Mouse (Mus musculus) hindlimb bud, embryonic 11.5 days (tissue): ENCODE results near the gene F8a.
"Not testable (repeated sequence)": the region's sequence is repeated elsewhere in the genome, so short reads cannot be mapped to it uniquely, and the experiment has no call there.

Experiments
- DNase-seq: peaks from one replicate; pipeline ENCODE4 v3.0.0-alpha.2; 2012; ENCODE audit warnings: low read depth, low spot score; ENCODE audit errors: extremely low spot score

F8a gene

DNA sequence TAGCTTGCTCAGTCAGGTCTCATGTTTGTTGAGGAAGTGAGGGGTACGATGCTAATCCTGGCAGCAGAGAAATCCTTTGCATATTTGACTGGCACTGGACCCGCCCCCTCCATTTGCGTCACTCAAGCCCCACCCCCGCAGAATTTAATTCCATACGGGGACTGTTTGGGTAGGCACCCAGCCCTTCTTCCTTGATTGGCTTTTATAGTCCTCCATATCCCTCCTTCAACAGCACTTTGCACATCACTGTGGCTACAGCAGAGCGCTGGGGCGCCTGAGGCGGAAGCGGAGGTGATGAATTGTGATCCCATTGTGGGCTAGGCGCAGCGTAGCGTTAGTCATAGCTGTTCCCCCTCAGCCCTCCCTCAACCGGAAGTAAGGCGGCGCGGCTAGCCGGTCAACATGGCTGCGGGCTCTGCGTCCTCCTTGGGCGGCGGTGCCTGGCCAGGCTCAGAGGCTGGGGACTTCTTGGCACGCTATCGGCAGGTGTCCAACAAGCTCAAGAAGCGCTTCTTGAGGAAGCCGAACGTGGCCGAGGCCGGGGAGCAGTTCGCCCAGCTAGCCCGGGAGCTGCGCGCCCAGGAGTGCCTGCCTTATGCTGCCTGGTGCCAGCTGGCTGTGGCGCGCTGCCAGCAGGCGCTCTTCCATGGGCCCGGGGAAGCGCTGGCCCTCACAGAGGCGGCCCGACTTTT lies at the start of gene F8a:
F8a (plus strand) TSS at position 378 of the 692 bp plus-strand sequence.
- DNase-seq, result no peak

DNA sequence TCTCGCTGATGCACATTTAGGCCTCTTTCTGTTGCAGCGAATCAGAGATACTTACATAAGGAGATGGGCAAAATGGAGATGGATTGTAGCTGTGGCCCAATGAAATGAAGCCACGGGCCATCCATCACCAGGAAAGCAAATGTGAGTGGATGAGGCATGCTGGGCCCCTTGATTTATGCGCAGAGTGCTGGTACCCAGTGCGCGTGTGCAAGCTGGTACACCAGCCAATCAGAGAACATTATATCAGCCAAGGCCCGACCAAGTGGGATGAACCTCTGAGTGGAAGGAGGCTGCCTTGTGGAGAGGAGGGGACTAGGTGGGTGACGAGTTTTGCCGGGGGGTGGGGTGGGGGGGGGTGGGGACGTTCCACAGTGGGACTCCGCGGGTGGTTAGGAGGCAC lies 36.2 kb upstream of the F8a start, which contains the start of gene Xlr3b:
Xlr3b (plus strand) TSS at position 274 of the 400 bp plus-strand sequence.
- DNase-seq, result not testable (repeated sequence)

DNA sequence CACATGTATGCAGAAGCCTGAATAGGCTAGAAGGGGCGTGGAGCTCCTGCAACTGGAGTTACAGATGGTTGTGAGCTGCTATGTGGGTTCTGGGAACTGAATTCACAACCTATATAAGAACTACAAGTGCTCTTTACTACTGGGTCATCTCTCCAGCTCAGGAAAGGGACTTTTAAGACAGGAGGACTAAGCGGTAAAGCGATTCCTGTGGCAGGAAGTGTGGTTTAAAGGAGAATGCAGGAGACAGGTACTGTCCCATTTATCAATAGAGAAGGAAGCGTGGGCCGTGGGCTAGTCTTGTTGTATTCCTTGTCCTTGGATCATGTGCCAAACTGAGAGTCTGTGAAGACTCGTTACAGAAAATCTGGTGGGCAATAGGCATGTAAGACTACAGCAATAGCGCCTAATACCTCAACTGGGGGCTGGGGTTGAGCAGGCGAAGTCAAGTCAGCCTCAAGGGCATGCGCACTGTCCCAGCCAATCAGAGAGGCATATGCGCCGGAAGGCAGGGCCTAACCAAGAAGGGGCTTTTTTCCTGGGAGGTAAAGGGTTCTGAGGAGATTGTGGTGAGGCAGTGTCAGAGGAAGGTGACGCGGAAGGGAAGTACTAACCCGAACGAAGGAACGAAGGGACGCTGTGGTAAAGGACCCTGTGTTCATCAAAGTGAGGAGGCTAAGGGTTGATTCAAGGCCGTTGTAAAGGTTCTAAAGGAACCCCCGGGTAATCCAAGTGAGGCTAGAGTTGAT lies 14.1 kb upstream of the F8a start, which contains the start of gene Xlr4b:
Xlr4b (plus strand) TSS at position 515 of the 746 bp plus-strand sequence.
- DNase-seq, result not testable (repeated sequence)

DNA sequence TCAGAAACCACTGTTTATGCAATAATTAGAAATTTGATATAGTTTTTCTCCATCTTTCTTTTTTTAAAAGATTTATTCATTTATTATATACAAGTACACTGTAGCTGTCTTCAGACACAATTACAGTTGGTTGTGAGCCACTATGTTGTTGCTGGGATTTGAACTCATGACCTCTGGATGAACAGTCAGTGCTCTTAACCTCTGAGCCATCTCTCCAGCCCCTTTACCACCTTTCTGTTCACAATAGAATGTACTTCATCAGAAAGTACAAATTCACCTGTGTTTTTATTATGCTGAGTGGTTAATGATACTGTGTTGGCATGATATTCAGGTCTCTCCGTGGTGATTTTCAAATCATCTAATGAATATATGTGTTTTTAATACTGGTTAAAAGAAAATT lies 2.7 kb upstream of the F8a start:
- no peak for DNase-seq

DNA sequence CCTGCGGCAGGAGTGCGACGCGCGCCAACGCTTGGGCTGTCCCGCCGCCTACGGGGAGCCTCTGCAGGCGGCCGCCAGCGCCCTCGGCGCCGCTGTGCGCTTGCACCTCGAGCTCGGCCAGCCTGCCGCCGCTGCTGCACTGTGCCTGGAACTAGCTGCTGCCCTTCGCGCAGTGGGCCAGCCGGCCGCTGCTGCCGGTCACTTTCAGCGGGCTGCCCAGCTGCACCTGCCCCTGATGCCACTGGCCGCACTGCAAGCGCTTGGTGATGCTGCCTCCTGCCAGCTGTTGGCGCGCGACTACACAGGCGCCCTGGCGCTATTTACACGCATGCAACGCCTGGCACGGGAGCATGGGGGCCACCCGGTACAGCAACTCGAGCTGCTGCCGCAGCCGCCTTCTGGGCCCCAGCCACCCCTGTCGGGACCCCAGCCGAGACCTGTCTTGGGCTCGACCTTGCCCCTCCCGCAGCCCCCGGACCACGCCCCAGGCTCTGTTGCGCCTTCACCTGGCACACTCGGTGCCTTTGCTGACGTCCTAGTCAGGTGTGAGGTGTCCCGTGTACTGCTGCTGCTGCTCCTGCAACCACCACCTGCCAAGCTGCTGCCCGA lies 619 bp downstream of the F8a start:
- DNase-seq, result no peak

DNA sequence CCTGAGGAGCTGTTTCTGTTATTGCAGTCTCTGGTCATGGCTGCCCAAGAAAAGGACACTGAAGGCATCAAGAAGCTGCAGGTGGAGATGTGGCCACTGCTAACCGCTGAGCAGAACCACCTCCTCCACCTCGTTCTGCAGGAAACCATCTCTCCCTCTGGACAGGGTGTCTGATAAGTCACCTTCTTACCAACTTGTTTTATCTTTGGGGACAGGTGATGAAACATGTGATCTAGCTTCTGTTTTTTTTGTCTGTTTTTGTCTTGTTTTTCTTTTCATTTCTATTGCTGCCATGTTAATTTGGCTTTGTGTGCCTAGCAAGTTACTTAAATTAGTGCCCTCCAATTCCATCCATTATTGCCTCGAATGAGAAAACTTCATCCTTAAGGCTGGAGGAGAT lies 1.2 kb downstream of the F8a start:
- no peak for DNase-seq

DNA sequence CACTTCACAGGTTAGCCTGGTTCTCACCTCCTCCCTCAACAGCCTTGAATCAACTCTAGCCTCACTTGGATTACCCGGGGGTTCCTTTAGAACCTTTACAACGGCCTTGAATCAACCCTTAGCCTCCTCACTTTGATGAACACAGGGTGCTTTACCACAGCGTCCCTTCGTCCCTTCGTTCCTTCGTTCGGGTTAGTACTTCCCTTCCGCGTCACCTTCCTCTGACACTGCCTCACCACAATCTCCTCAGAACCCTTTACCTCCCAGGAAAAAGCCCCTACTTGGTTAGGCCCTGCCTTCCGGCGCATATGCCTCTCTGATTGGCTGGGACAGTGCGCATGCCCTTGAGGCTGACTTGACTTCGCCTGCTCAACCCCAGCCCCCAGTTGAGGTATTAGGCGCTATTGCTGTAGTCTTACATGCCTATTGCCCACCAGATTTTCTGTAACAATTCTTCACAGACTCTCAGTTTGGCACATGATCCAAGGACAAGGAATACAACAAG lies 14.8 kb downstream of the F8a start, which contains the start of gene Xlr4c:
Xlr4c (minus strand) TSS at position 310 of the 505 bp plus-strand sequence.
- not testable (repeated sequence) for DNase-seq

DNA sequence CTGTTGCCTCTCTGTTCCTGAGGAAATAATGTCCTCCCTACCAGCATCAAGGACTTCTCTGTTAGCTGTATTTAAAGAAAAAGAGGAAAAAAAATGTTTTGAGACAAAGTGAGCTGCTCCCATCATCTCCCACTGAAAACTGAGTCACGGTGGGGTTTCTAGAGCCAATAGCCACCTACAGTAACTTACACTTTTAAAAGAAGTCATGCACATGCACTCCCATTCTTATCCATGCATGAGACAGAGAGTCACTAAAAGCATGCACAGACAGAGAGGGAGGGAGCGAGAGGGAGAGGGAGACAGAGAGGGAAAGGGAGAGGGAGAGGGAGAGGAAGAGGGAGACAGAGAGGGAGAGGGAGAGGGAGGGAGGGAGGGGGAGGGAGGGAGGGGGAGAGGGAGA lies 34.3 kb downstream of the F8a start:
- not testable (repeated sequence) for DNase-seq

DNA sequence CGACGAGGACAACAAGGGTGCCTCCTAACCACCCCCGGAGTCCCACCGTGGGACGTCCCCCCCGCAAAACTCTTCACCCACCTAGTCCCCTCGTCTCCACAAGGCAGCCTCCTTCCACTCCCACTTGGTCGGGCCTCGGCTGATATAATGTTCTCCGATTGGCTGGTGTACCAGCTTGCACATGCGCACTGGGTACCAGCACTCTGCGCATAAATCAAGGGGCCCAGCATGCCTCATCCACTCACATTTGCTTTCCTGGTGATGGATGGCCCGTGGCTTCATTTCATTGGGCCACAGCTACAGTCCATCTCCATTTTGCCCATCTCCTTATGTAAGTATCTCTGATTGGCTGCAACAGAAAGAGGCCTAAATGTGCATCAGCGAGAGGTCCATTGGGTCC lies 37.2 kb downstream of the F8a start, which contains the start of gene Xlr3c:
Xlr3c (minus strand) TSS at position 121 of the 400 bp plus-strand sequence.
- DNase-seq, result not testable (repeated sequence)
